Mouse (Mus musculus) embryonic fibroblast, embryonic 13.5 days (primary cell): ENCODE measurements around the gene Apobr.

ENCODE experiments used
- CTCF ChIP-seq: IDR thresholded peaks from 2 replicates; pipeline ENCODE4 v1.5.1; 2011; ENCODE audit warnings: mild to moderate bottlenecking, control low read depth, low read length, moderate library complexity, borderline replicate concordance; ENCODE audit not compliant: insufficient read depth
- POLR2A ChIP-seq: IDR thresholded peaks from 2 replicates; pipeline ENCODE4 v1.6.1; 2011; ENCODE audit warnings: low read depth, mild to moderate bottlenecking, control low read depth, low read length, moderate library complexity

- TF ChIP-seq POLR2A (no peak), CTCF (no peak)
Observed at GRCm38 (mm10) chr7:126606611-126607010, 21.9 kb downstream of the Apobr start.
